Mouse (Mus musculus) limb, embryonic 10.5 days (tissue): ENCODE measurements at regions not wholly inside any gene's neighbourhood (a gene's known extent, or its start where the extent isn't known, plus 50 kb on each side); places are given as distances from the start of the nearest gene placed in this dataset.

ENCODE experiments used
- DNase-seq: peaks from one replicate; pipeline ENCODE4 v3.0.0-alpha.2; 2017; ENCODE audit warnings: low spot score
- H3K27ac ChIP-seq: fragments of 300-500 bp; sonication (generic); 2 replicates; pipeline ENCODE4 v1.5.1; 2016; ENCODE audit warnings: mild to moderate bottlenecking
- H3K27me3 ChIP-seq: fragments of 300-500 bp; sonication (generic); 2 replicates; pipeline ENCODE4 v1.6.1; 2016; ENCODE audit warnings: low read depth, mild to moderate bottlenecking; ENCODE audit not compliant: poor library complexity, severe bottlenecking
- H3K36me3 ChIP-seq: fragments of 300-500 bp; sonication (generic); 2 replicates; pipeline ENCODE4 v1.6.1; 2016; ENCODE audit warnings: mild to moderate bottlenecking, moderate library complexity
- H3K4me1 ChIP-seq: fragments of 300-500 bp; sonication (generic); 2 replicates; pipeline ENCODE4 v1.6.1; 2016
- H3K4me3 ChIP-seq: fragments of 300-500 bp; sonication (generic); 2 replicates; pipeline ENCODE4 v1.5.1; 2016; ENCODE audit warnings: mild to moderate bottlenecking, moderate library complexity
- H3K9me3 ChIP-seq: fragments of 300-500 bp; sonication (generic); replicated peaks from 2 replicates; pipeline ENCODE4 v1.6.1; 2016; ENCODE audit warnings: mild to moderate bottlenecking
- WGBS: fragments of 180-500 bp; shearing (Covaris S2); methylation state at CpG from one replicate; pipeline ENCODE4 v1.1.7; 2016; 5-methylcytosine and 5-hydroxymethylcytosine counted together

DNA sequence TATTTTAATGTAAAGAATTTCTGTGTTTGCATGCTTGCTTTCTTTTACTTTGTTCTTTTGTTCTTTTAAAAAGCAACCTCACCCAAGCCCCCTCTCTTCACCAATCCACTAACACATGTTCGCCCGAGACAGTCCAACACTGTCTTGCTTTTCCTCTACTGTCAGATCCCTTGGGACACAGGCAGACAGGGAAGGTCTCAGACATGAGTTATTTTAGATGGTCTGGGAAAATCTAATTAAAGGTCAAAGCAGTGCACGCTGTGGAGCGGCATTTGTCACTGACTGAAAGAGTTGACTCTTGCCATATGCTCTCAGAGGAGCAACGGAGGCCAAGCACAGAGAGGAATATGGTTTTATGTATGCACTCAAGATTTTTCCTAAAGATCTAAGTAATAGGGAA, 279.6 kb downstream of the Gm11146 start:
- Histone ChIP-seq H3K36me3 (no peaks in the 10 kb centered on the region), H3K4me3 (no peak overlapping the region), H3K9me3 (no peaks in the 10 kb centered on the region), H3K4me1 (peaks cover 18% of the 10 kb centered on the region), H3K27me3 (no peaks in the 10 kb centered on the region), H3K27ac (no peak overlapping the region)
- 13% methylated on average over 5 of the region's 5 CpGs for WGBS
- DNase-seq = no peak

DNA sequence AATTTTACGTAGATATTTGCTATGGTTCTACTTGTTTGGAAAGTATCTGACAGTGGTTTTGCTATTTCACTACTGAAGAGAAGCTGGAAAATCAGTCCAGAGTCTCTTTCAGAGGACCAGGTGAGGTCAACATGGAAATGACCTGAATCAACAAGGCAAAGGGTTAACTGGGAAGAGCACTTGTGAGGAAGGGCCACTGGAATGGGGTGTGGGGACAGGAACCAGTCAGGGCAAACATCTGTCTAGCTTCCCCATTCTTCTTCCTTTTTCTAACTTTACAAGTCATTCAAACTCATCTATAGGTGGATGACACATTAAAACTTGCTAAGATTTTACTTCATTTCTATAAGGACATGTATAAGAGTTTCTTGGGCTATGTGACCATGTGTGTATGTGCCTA, 283.7 kb downstream of the Gm11146 start:
- Histone ChIP-seq H3K9me3 (no peaks in the 10 kb centered on the region), H3K4me3 (no peak overlapping the region), H3K36me3 (no peaks in the 10 kb centered on the region), H3K4me1 (peaks cover 18% of the 10 kb centered on the region), H3K27me3 (no peaks in the 10 kb centered on the region), H3K27ac (no peak overlapping the region)
- 96% methylated on average over 1 of the region's 1 CpGs for WGBS
- DNase-seq = no peak

- WGBS = 89% methylated on average over 1 of the region's 1 CpGs
- Histone ChIP-seq H3K27ac (no peak overlapping the region), H3K9me3 (no peaks in the 10 kb centered on the region), H3K36me3 (no peaks in the 10 kb centered on the region), H3K4me3 (no peak overlapping the region), H3K4me1 (peaks cover 6% of the 10 kb centered on the region), H3K27me3 (no peaks in the 10 kb centered on the region)
- no peak for DNase-seq
Observed at GRCm38 (mm10) chr16:77315354-77315753, 286.5 kb downstream of the Gm11146 start.

DNA sequence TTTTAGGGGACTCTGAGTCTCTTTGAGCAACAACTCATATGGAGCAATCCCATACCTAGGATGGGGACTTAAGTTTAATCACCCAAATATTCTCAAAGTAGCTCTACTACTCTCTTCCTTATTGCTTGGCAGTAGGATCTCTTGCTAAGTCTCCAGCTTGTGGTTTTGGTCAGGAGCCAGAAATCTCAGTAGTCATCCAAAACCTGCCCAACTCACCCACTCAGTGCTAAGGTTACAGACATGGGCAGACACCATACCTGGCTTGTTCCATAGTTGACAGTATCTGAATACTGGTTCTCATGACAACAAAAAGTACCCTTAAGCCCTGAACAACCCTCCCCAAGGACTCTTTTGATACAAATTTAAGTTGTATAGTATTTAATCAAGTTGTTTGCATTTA, 288.7 kb downstream of the Gm11146 start:
- H3K9me3 ChIP-seq = no peaks in the 10 kb centered on the region
- no peaks in the 10 kb centered on the region for H3K36me3 ChIP-seq
- H3K4me1 ChIP-seq = no peaks in the 10 kb centered on the region
- H3K4me3 ChIP-seq = no peak overlapping the region
- no peak overlapping the region for H3K27ac ChIP-seq
- no peak for DNase-seq
- no peaks in the 10 kb centered on the region for H3K27me3 ChIP-seq

GRCm38 (mm10) chr16:77301270-77302171, 288.0 kb downstream of the Usp25 start:
- no peak overlapping the region for H3K4me3 ChIP-seq
- H3K27me3 ChIP-seq = no peaks in the 10 kb centered on the region
- H3K4me1 ChIP-seq = peaks cover 13% of the 10 kb centered on the region
- 70% methylated on average over 6 of the region's 6 CpGs for WGBS
- H3K36me3 ChIP-seq = no peaks in the 10 kb centered on the region
- no peak for DNase-seq
- no peaks in the 10 kb centered on the region for H3K9me3 ChIP-seq
- no peak overlapping the region for H3K27ac ChIP-seq

- no peaks in the 10 kb centered on the region for H3K27me3 ChIP-seq
- no peaks in the 10 kb centered on the region for H3K9me3 ChIP-seq
- H3K4me1 ChIP-seq = peaks cover 20% of the 10 kb centered on the region
- H3K4me3 ChIP-seq = no peak overlapping the region
- WGBS = 79% methylated on average over 6 of the region's 6 CpGs
- no peak overlapping the region for H3K27ac ChIP-seq
- no peak for DNase-seq
- H3K36me3 ChIP-seq = no peaks in the 10 kb centered on the region
Observed at GRCm38 (mm10) chr16:77300572-77301213, 287.2 kb downstream of the Usp25 start.

DNA sequence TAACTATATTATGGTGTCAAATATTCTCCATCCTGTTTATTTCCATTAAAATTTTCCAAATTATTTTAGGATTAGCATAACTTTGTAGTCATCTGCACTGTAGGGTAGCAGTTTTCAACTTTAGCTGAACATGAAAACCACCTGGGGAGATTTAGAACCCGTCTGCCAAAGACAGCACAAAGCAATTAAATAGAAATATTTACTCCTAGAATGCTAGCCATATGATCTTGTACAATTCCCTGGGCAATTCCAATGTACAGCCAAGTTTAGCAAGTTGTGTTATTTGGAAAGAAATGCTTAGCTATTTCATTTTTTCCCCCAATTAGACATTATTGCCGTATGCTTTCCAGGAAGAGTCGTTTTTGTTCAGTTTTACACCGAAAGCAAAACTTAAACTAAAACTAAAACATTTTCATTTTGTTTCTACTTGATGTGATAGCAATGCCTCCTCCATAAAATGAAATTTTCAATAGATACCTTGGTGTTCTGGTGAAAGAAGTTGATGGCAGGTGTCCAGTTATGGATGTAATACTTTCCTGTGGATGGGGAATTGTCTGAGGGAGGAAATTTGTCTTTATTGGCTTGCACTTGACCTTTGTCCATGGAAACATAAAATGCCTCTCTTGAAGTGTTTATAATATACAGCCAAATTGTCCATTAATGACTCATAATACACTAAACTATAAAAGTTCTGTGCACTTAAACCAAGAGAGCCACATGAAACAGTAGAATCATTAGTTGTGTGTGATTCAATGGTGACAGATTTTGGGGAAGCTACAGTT, 282.3 kb downstream of the Usp25 start:
- H3K4me1 ChIP-seq = peaks cover 11% of the 10 kb centered on the region
- WGBS = 81% methylated on average over 4 of the region's 4 CpGs
- no peaks in the 10 kb centered on the region for H3K36me3 ChIP-seq
- no peak overlapping the region for H3K27ac ChIP-seq
- no peak for DNase-seq
- H3K9me3 ChIP-seq = no peaks in the 10 kb centered on the region
- H3K27me3 ChIP-seq = no peaks in the 10 kb centered on the region
- H3K4me3 ChIP-seq = no peak overlapping the region

DNA sequence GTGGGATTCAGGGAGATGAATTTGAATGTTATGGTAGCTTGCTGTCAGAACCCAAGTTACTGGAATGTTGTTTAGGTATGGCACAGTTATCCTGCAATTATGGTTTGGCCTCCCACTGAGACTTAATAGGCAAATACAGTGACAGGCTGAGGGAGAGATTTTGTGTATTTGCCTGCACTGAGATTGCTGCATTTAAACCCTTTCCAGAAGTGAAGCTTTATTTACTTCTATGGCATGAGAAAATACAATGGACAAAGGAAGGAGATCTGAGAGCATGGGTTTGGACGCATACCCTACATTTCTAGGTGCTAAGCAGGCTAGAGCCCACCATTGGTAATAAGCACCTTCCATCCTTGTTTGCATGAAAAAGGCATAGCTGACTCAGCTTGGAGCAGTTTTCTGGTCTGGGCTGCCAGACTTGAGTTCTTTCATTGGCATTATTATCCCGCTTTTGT, 278.8 kb downstream of the Usp25 start:
- Histone ChIP-seq H3K4me1 (peaks cover 9% of the 10 kb centered on the region), H3K27ac (no peak overlapping the region), H3K27me3 (no peaks in the 10 kb centered on the region), H3K36me3 (no peaks in the 10 kb centered on the region), H3K4me3 (no peak overlapping the region), H3K9me3 (no peaks in the 10 kb centered on the region)
- WGBS = 91% methylated on average over 2 of the region's 2 CpGs
- DNase-seq = no peak

DNA sequence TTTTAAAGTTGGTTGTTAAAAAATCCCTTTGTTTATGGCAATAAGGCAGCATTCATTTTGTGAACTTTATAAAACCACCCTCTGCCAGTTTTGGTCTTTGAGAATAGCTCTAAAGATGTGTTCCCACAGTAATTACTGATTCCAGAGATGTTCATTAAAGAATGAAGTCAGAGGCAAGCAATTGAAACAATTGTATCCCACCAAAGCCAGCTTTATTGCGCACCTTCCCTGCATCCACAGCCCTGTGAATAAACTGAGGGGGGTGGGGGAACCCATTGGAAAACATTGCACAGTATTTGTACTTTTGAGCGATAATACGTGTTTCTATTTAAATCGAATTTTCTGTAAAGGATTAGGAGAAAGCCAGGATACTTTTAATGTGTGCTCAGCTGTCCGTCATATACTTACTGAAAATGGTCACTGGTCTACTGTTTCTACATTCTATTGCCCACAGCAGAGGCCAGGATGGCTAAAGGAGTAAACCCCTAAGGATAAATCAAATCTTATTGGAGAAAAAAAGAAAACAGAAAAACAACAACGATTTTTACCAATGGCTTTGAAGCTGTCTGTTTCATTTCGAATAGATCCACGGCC, 278.3 kb downstream of the Usp25 start:
- DNase-seq = no peak
- Histone ChIP-seq H3K36me3 (no peaks in the 10 kb centered on the region), H3K27me3 (no peaks in the 10 kb centered on the region), H3K9me3 (no peaks in the 10 kb centered on the region), H3K4me3 (no peak overlapping the region), H3K27ac (no peak overlapping the region), H3K4me1 (peaks cover 9% of the 10 kb centered on the region)
- WGBS = 94% methylated on average over 8 of the region's 8 CpGs

DNA sequence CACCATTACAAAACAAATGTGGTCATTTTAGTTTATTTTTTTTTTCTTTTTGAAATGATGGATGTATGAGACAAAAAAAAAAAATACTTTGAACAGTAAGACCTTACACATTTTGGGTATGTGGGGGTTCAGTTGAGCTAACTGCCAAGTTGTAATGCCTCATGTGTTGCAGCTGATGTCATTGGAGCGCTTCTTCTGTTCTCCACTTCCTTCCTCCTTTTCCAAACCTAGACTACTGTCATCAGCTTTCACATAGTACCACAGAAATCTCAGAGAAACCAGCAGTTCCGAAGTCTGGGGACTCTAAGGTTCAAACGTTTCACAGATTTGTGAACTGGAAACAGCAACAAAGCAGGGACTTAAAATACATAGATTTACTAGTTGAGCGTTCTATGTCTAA, 270.7 kb downstream of the Usp25 start:
- no peaks in the 10 kb centered on the region for H3K9me3 ChIP-seq
- peaks cover 13% of the 10 kb centered on the region; the same call in 1 of the 2 replicates for H3K4me1 ChIP-seq
- WGBS = 83% methylated on average over 4 of the region's 4 CpGs
- no peak overlapping the region for H3K27ac ChIP-seq
- H3K36me3 ChIP-seq = no peaks in the 10 kb centered on the region
- H3K4me3 ChIP-seq = no peak overlapping the region
- no peak for DNase-seq
- H3K27me3 ChIP-seq = no peaks in the 10 kb centered on the region

DNA sequence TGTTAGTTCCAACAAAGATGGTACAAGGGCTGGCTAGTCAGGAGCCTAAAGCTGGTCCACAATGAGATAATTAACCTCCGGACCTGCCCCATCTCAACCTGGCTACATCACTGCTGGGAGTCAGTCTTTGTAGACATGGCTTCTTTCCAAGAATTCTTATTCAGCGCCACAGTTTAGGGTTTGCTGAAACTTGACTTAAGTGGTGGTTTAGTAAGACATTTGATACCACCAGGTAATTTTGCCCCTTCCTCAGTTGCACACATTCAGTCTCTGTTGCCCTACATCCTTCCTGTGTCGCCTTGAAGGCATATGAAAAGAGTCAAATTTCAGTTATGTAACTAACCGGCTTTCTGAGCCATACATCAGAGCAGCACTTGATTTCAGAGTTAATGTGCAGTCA, 266.4 kb downstream of the Usp25 start:
- no peaks in the 10 kb centered on the region for H3K27me3 ChIP-seq
- H3K9me3 ChIP-seq = no peaks in the 10 kb centered on the region
- no peak overlapping the region for H3K4me3 ChIP-seq
- H3K27ac ChIP-seq = peak overlapping the region; percentile 42; the same call in 1 of the 2 replicates
- no peak for DNase-seq
- 59% methylated on average over 4 of the region's 4 CpGs for WGBS
- no peaks in the 10 kb centered on the region for H3K36me3 ChIP-seq
- peaks cover 14% of the 10 kb centered on the region; the same call in 1 of the 2 replicates for H3K4me1 ChIP-seq

GRCm38 (mm10) chr16:77279495-77279894, 266.0 kb downstream of the Usp25 start:
- no peaks in the 10 kb centered on the region for H3K27me3 ChIP-seq
- H3K9me3 ChIP-seq = no peaks in the 10 kb centered on the region
- DNase-seq = no peak
- peak overlapping the region; percentile 42; the same call in 1 of the 2 replicates for H3K27ac ChIP-seq
- H3K4me1 ChIP-seq = peaks cover 14% of the 10 kb centered on the region; the same call in 1 of the 2 replicates
- WGBS = 89% methylated on average over 2 of the region's 2 CpGs
- no peak overlapping the region for H3K4me3 ChIP-seq
- no peaks in the 10 kb centered on the region for H3K36me3 ChIP-seq
